Mouse (Mus musculus): ENCODE measurements around the gene Serinc4. TPM values are rescaled to one million over a fixed set of nuclear protein-coding genes. Genes with fewer than 3 reads are reported as not detected.

The Serinc4 gene
- polyA plus RNA-seq, 1 experiment from 2014 or later: not detected

GRCm38 (mm10) chr2:121460071-121460470 is 3.5 kb upstream of the Serinc4 start:
- DNase-seq: no peak
- Histone ChIP-seq H3K36me3 (replicated peaks; ENCODE audit: insufficient read depth, low read length) (peaks cover 8% of the 10 kb centered on the region), H3K27me3 (ENCODE audit: insufficient read depth, low read length) (no peaks in the 10 kb centered on the region), H3K9me3 (ENCODE audit: low read length) (no peaks in the 10 kb centered on the region), H3K4me1 (ENCODE audit: insufficient read depth) (peaks cover 11% of the 10 kb centered on the region), H3K9ac (replicated peaks) (no peak overlapping the region), H3K4me3 (ENCODE audit: low read depth, low read length) (no peak overlapping the region), H3K4me2 (ENCODE audit: low read depth, low read length) (no peak overlapping the region), H3K27ac (ENCODE audit: low read depth) (no peak overlapping the region)
- TF ChIP-seq EP300 (IDR thresholded peaks at IDR 0.05; ENCODE audit: low read depth) (no peak), CTCF (IDR thresholded peaks at IDR 0.05; ENCODE audit: low read depth) (no peak)
- no peak for ATAC-seq
- WGBS (ENCODE audit: insufficient replicate concordance): 77% methylated on average over 2 of the region's 2 CpGs

DNA sequence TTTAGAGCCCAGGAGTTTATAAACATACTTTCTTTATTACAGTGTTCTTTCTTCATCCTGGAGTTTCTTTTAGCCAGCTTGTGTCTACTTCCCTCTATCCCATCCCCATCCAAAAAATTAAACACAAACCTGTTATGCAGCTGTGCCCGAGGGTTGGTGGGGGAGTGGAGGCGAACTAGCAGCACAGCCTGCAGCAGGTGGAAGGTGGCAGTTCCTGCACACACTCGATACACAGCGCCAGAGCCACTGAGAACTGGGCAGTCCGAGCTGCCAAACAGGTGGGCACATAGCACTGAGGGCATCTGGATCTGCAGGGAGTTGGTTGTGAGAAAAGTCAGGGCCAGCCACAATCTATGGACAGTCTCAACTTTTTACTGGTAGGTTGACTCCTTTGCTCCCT is 1.0 kb downstream of the Serinc4 start:
- ATAC-seq: no peak
- Histone ChIP-seq H3K9ac (replicated peaks) (no peak overlapping the region), H3K27ac (ENCODE audit: low read depth) (no peak overlapping the region), H3K27me3 (ENCODE audit: insufficient read depth, low read length) (no peaks in the 10 kb centered on the region), H3K4me2 (ENCODE audit: low read depth, low read length) (no peak overlapping the region), H3K4me3 (ENCODE audit: low read depth, low read length) (no peak overlapping the region), H3K4me1 (ENCODE audit: insufficient read depth) (peaks cover 22% of the 10 kb centered on the region), H3K36me3 (replicated peaks; ENCODE audit: insufficient read depth, low read length) (peaks cover 32% of the 10 kb centered on the region), H3K9me3 (ENCODE audit: low read length) (no peaks in the 10 kb centered on the region)
- no peak for TF ChIP-seq CTCF (IDR thresholded peaks at IDR 0.05; ENCODE audit: low read depth)
- TF ChIP-seq EP300 (IDR thresholded peaks at IDR 0.05; ENCODE audit: low read depth): no peak
- no peak for DNase-seq
- 75% methylated on average over 5 of the region's 5 CpGs for WGBS (ENCODE audit: insufficient replicate concordance)

GRCm38 (mm10) chr2:121453917-121454316 is 2.7 kb downstream of the Serinc4 start:
- no peak for TF ChIP-seq EP300 (IDR thresholded peaks at IDR 0.05; ENCODE audit: low read depth)
- no peak for TF ChIP-seq CTCF (IDR thresholded peaks at IDR 0.05; ENCODE audit: low read depth)
- Histone ChIP-seq H3K4me1 (ENCODE audit: insufficient read depth) (peaks cover 29% of the 10 kb centered on the region), H3K4me2 (ENCODE audit: low read depth, low read length) (no peak overlapping the region), H3K9me3 (ENCODE audit: low read length) (no peaks in the 10 kb centered on the region), H3K27ac (ENCODE audit: low read depth) (no peak overlapping the region), H3K36me3 (replicated peaks; ENCODE audit: insufficient read depth, low read length) (peaks cover 30% of the 10 kb centered on the region), H3K4me3 (ENCODE audit: low read depth, low read length) (no peak overlapping the region), H3K9ac (replicated peaks) (no peak overlapping the region), H3K27me3 (ENCODE audit: insufficient read depth, low read length) (no peaks in the 10 kb centered on the region)
- DNase-seq (no peak), ATAC-seq (no peak)
- WGBS (ENCODE audit: insufficient replicate concordance): 84% methylated on average over 6 of the region's 6 CpGs

- DNase-seq (no peak), ATAC-seq (no peak)
- peaks cover 30% of the 10 kb centered on the region for H3K4me1 ChIP-seq (ENCODE audit: insufficient read depth)
- H3K9me3 ChIP-seq (ENCODE audit: low read length): no peaks in the 10 kb centered on the region
- TF ChIP-seq CTCF (IDR thresholded peaks at IDR 0.05; ENCODE audit: low read depth) (no peak), EP300 (IDR thresholded peaks at IDR 0.05; ENCODE audit: low read depth) (no peak)
- H3K27me3 ChIP-seq (ENCODE audit: insufficient read depth, low read length): no peaks in the 10 kb centered on the region
- WGBS (ENCODE audit: insufficient replicate concordance): 57% methylated on average over 4 of the region's 4 CpGs
- no peak within 1 kb of the TSS for H3K4me3 ChIP-seq (ENCODE audit: low read depth, low read length)
- no peak within 1 kb of the TSS for H3K9ac ChIP-seq (replicated peaks)
- H3K27ac ChIP-seq (ENCODE audit: low read depth): no peak within 1 kb of the TSS
- peaks cover 24% of the 10 kb centered on the region for H3K36me3 ChIP-seq (replicated peaks; ENCODE audit: insufficient read depth, low read length)
- H3K4me2 ChIP-seq (ENCODE audit: low read depth, low read length): no peak within 1 kb of the TSS
These were observed 3.6 kb downstream of the Serinc4 start, which contains the start of gene Hypk for GRCm38 (mm10) chr2:121452990-121453389. Gene Hypk (plus strand): TSS chr2:121453290.

- no peak overlapping the region for H3K27ac ChIP-seq (ENCODE audit: low read depth)
- peaks cover 29% of the 10 kb centered on the region for H3K4me1 ChIP-seq (ENCODE audit: insufficient read depth)
- H3K9ac ChIP-seq (replicated peaks): no peak overlapping the region
- ATAC-seq (no peak), DNase-seq (no peak)
- no peak overlapping the region for H3K4me2 ChIP-seq (ENCODE audit: low read depth, low read length)
- no peak overlapping the region for H3K4me3 ChIP-seq (ENCODE audit: low read depth, low read length)
- H3K36me3 ChIP-seq (replicated peaks; ENCODE audit: insufficient read depth, low read length): peaks cover 24% of the 10 kb centered on the region
- TF ChIP-seq CTCF (IDR thresholded peaks at IDR 0.05; ENCODE audit: low read depth): no peak
- no peak for TF ChIP-seq EP300 (IDR thresholded peaks at IDR 0.05; ENCODE audit: low read depth)
- WGBS (ENCODE audit: insufficient replicate concordance): 72% methylated on average over 4 of the region's 4 CpGs
- no peaks in the 10 kb centered on the region for H3K9me3 ChIP-seq (ENCODE audit: low read length)
- no peaks in the 10 kb centered on the region for H3K27me3 ChIP-seq (ENCODE audit: insufficient read depth, low read length)
These were observed 4.2 kb downstream of the Serinc4 start for GRCm38 (mm10) chr2:121452361-121452760.

- TF ChIP-seq EP300 (IDR thresholded peaks at IDR 0.05; ENCODE audit: low read depth) (no peak), CTCF (IDR thresholded peaks at IDR 0.05; ENCODE audit: low read depth) (no peak)
- peak overlapping the region; percentile 97 for H3K27ac ChIP-seq (ENCODE audit: low read depth)
- WGBS (ENCODE audit: insufficient replicate concordance): under 1% methylated on average over 7 of the region's 7 CpGs
- peaks cover 23% of the 10 kb centered on the region for H3K4me1 ChIP-seq (ENCODE audit: insufficient read depth)
- H3K27me3 ChIP-seq (ENCODE audit: insufficient read depth, low read length): no peaks in the 10 kb centered on the region
- ATAC-seq (no peak), DNase-seq (peak; percentile 43)
- no peaks in the 10 kb centered on the region for H3K9me3 ChIP-seq (ENCODE audit: low read length)
- H3K9ac ChIP-seq (replicated peaks): peak overlapping the region; percentile 100
- H3K4me3 ChIP-seq (ENCODE audit: low read depth, low read length): peak overlapping the region; percentile 99
- H3K4me2 ChIP-seq (ENCODE audit: low read depth, low read length): peak overlapping the region; percentile 95
- H3K36me3 ChIP-seq (replicated peaks; ENCODE audit: insufficient read depth, low read length): peaks cover 24% of the 10 kb centered on the region
These were observed 6.5 kb downstream of the Serinc4 start for GRCm38 (mm10) chr2:121450093-121450492.
